Mouse (Mus musculus) stomach, embryonic 15.5 days (tissue): Measurements from ENCODE around the gene Spats2l. TPM values are rescaled to one million over a fixed set of nuclear protein-coding genes. Genes with fewer than 3 reads are reported as not detected.

Experiments
- ATAC-seq: fragments of 200-750 bp; cut with Nextera tagmentation; 2 replicates; pipeline ENCODE4 v1.8.0; 2017; ENCODE audit warnings: low read depth, moderate number of reproducible peaks, moderate TSS enrichment; ENCODE audit not compliant: insufficient read depth, low FRiP score
- H3K27ac ChIP-seq: fragments of 300-500 bp; sonication (generic); 2 replicates; pipeline ENCODE4 v1.5.1; 2015; ENCODE audit warnings: mild to moderate bottlenecking, inconsistent platforms
- H3K27me3 ChIP-seq: fragments of 300-500 bp; sonication (generic); replicated peaks from 2 replicates; pipeline ENCODE4 v1.6.1; 2015; ENCODE audit warnings: inconsistent platforms
- H3K36me3 ChIP-seq: fragments of 300-500 bp; sonication (generic); 2 replicates; pipeline ENCODE4 v1.6.1; 2015; ENCODE audit warnings: inconsistent platforms
- H3K4me1 ChIP-seq: fragments of 300-500 bp; sonication (generic); 2 replicates; pipeline ENCODE4 v1.6.1; 2015; ENCODE audit warnings: inconsistent platforms
- H3K4me2 ChIP-seq: fragments of 300-500 bp; sonication (generic); 2 replicates; pipeline ENCODE4 v1.6.1; 2015; ENCODE audit warnings: mild to moderate bottlenecking, inconsistent platforms
- H3K4me3 ChIP-seq: fragments of 300-500 bp; sonication (generic); replicated peaks from 2 replicates; pipeline ENCODE4 v1.5.1; 2015; ENCODE audit warnings: inconsistent platforms
- H3K9ac ChIP-seq: fragments of 300-500 bp; sonication (generic); 2 replicates; pipeline ENCODE4 v1.6.1; 2015; ENCODE audit warnings: inconsistent platforms
- H3K9me3 ChIP-seq: fragments of 300-500 bp; sonication (generic); 2 replicates; pipeline ENCODE4 v1.6.1; 2016; ENCODE audit warnings: inconsistent platforms
- WGBS: fragments of 180-500 bp; shearing (Covaris S2); methylation state at CpG from one replicate; pipeline ENCODE4 v1.1.7; 2015; 5-methylcytosine and 5-hydroxymethylcytosine counted together
- polyA plus RNA-seq: library from polyadenylated mRNA; unstranded; fragments of >200 nt; fragmentation: Nextera tagmentation; extraction: Ambion mirVana; gene quantifications from 2 replicates; pipeline ENCODE4 v1.2.1, GENCODE M21; 2015

Gene Spats2l
- polyA plus RNA-seq, 1 experiment from 2014 or later = 89.8 TPM

DNA sequence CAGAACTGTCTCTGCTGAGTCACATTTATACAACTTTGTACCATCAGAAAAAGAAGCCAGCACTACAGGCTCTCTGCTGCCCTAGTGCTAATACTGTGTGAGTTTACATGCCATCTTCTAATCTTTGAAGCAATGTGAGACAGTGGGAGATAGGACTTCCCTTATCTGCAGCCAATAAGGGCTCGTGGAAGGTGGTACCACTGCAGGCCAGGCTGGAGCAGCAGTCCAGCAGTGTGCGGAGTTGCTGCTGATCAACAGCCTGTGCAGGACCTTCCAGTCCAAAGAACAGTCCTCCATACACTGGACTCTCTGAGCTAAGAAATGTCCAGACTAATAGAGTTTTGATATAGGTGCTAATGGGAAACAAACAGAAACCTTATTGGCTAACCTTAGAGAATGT, 59.2 kb downstream of the Spats2l start:
- 71% methylated on average over 2 of the region's 2 CpGs for WGBS
- H3K9ac ChIP-seq = no peak overlapping the region
- ATAC-seq = peak; percentile 56; the same call in 1 of the 2 replicates

DNA sequence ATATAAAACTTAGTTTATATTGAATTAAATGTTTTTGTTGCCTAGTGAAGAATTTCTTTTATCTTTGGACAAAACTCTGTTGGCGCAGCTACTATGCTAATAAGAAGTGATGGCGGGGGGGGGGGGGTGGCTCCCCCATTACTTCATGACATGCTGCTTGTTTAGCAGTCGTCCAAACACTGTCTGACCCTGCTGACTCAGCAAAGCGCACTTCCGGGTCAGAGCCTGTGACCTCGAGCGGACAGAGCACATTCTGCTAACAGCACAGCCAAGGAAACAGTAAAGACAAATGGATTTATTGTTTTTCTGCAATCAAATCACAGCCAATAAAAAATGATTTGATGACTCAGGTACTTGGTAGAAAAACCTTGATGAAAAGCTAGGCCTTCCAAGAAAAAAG, 61.2 kb downstream of the Spats2l start:
- Histone ChIP-seq H3K9me3 (no peaks in the 10 kb centered on the region), H3K4me3 (no peak overlapping the region), H3K36me3 (no peaks in the 10 kb centered on the region), H3K4me2 (no peak overlapping the region), H3K9ac (no peak overlapping the region), H3K4me1 (no peaks in the 10 kb centered on the region), H3K27me3 (no peaks in the 10 kb centered on the region), H3K27ac (no peak overlapping the region)
- 41% methylated on average over 7 of the region's 7 CpGs for WGBS
- ATAC-seq = no peak

More for the DNA sequence above, 59.2 kb downstream of the Spats2l start:
- Histone ChIP-seq H3K27ac (no peak overlapping the region), H3K4me2 (no peak overlapping the region), H3K9me3 (no peaks in the 10 kb centered on the region), H3K27me3 (no peaks in the 10 kb centered on the region), H3K36me3 (no peaks in the 10 kb centered on the region), H3K4me3 (no peak overlapping the region), H3K4me1 (no peaks in the 10 kb centered on the region)

DNA sequence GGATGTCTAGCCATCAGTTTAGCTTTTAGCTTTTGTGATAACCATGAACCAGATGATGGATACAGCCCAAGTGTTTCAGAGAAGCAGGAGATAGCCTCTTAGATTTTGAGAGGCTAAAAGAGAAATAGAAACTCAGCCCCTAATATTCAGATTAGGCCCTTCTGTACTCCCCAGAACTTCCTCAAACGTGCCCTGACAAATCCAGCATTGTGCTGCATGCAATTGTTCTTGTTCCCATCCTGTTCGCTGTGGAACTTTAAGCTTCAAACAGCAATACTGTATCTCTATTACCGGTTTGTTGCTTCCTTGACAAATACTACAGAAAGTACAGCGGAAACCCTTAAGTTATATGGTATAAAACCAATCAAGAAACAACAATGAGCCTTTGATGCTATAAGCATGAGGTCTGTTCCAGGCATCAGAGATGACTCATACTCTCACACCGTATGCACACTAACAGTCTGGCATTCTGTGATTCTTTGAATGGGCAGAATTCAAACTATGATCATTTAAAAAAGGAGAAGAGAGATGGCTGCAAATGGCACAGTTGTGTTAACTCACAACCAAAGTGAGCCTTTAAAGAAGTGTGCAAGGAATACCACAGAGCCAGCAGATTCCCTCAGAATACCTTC, 62.8 kb downstream of the Spats2l start:
- H3K27me3 ChIP-seq = no peaks in the 10 kb centered on the region
- no peak overlapping the region for H3K4me3 ChIP-seq
- no peak overlapping the region for H3K9ac ChIP-seq
- no peaks in the 10 kb centered on the region for H3K9me3 ChIP-seq
- 74% methylated on average over 5 of the region's 5 CpGs for WGBS
- no peak for ATAC-seq
- no peak overlapping the region for H3K4me2 ChIP-seq
- H3K4me1 ChIP-seq = no peaks in the 10 kb centered on the region
- no peaks in the 10 kb centered on the region for H3K36me3 ChIP-seq
- no peak overlapping the region for H3K27ac ChIP-seq

DNA sequence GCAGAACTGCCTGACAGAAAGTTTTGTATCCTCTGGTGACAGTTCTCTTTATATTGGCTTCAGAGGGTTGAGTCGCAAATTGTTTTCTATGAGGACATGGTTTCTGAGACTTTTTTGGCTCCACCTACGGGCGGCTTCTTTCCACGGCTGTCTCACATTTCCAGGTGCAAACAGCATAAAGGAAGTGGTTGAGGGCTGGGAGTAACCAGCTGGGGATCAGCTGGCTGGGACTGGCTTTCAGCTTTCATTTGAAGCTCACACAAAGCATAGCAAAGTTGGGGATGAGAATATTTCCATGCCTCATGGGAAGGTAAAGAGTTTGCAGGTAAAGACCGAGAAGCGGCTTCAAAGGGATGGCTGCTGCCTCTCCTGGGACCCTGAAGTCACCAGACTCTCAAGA, 65.9 kb downstream of the Spats2l start:
- 69% methylated on average over 6 of the region's 6 CpGs for WGBS
- ATAC-seq = no peak
- no peaks in the 10 kb centered on the region for H3K4me1 ChIP-seq
- H3K27me3 ChIP-seq = no peaks in the 10 kb centered on the region
- no peak overlapping the region for H3K27ac ChIP-seq
- no peak overlapping the region for H3K9ac ChIP-seq
- H3K4me2 ChIP-seq = no peak overlapping the region
- H3K4me3 ChIP-seq = no peak overlapping the region
- H3K36me3 ChIP-seq = no peaks in the 10 kb centered on the region
- H3K9me3 ChIP-seq = no peaks in the 10 kb centered on the region

DNA sequence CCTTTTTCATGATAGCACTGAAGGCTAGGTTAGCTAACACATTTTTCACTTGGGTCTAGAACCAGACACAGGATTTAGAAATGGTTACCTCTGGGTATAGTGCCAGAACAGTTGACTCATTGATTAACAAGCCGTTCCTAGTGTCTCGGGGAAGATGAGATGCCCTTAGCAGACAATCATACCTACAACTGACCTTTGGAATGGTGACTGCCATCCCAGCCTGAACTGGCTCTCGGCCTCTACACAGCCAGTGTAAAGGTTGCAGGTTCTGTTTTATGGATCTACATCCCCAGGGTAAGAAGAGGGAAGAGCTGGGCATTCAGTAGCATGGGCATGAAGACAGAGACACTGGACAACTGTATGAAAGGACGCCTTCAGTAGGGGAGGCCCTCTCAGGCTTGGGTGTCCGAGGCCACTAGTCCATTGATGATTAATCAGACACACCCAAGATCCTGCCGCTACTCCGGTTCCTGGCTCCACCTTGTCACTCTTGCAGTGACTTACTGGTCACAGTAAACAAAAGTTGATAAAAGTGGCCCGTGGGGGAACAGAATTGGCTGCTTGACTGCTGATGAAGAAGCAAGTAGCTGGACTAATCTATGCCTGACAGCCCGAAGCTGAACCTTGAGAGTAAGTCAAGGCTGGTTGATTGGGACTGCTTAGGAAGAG, 71.2 kb downstream of the Spats2l start:
- WGBS = 68% methylated on average over 9 of the region's 9 CpGs
- no peak overlapping the region for H3K9ac ChIP-seq
- H3K36me3 ChIP-seq = no peaks in the 10 kb centered on the region
- H3K9me3 ChIP-seq = no peaks in the 10 kb centered on the region
- H3K4me3 ChIP-seq = no peak overlapping the region
- H3K4me2 ChIP-seq = no peak overlapping the region
- no peaks in the 10 kb centered on the region for H3K27me3 ChIP-seq
- H3K27ac ChIP-seq = no peak overlapping the region
- no peaks in the 10 kb centered on the region for H3K4me1 ChIP-seq
- peak; percentile 45 for ATAC-seq

DNA sequence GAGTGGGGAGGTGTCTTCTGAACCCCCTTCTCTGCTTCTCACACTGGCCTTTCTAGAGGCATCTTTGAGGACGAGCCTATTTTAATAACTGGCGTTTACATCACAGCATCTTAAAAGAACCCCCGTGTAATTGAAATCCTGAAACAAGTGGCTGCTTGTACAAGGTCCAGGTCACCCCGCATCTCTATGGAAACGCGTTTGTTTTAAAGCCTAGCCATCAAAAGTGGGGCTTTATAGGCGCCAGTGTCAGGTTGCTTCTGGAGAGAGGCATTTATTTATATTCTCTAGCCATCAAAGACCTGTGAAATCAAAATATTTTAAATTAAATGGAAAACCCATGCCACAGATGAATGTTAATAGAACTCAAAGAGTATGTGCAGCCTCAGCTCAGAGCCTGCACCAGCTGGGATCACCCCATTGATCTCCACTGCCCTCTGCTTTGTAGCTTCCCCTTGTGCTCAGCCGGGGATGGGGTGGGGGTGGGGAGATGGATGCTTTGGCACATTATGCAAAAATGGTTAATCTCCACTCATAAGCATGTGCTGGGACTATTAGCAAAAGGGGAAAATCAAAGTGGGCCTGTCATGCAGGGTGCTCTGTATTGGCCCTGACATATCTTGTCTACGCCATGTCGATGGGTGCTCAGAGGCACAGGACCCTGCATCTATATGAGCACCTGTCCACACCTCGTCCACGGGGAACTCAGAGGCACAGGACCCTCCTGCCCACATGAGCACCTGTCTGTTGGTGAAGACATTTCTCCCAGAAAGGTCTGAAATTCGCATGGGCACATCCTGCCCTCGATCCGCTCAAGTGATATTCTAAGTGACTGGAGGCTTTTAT, 73.1 kb downstream of the Spats2l start:
- WGBS = 47% methylated on average over 15 of the region's 15 CpGs
- no peak overlapping the region for H3K27ac ChIP-seq

DNA sequence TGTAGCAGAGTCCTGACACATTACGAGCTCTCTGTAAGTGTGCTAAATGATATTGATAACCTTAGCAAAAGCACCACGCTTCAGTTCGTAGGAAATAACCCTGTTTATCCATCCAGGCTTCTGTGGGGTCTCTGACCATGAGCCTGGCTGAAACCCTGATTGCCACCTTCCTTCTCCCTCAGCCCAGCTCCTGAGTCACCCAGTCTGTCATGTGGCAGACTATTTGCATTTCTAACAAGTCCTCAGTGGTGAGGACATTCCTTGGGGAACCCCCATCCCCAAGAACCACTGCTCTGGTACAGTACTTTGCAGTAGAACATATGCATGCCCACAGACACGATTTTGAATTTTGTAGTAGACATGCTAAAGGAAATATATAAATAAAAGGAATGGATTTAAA, 75.1 kb downstream of the Spats2l start:
- H3K4me3 ChIP-seq = no peak overlapping the region
- no peaks in the 10 kb centered on the region for H3K27me3 ChIP-seq
- ATAC-seq = no peak
- no peak overlapping the region for H3K27ac ChIP-seq
- no peaks in the 10 kb centered on the region for H3K9me3 ChIP-seq
- H3K4me1 ChIP-seq = no peaks in the 10 kb centered on the region
- H3K4me2 ChIP-seq = no peak overlapping the region
- H3K9ac ChIP-seq = no peak overlapping the region
- WGBS = 80% methylated on average over 4 of the region's 4 CpGs
- H3K36me3 ChIP-seq = no peaks in the 10 kb centered on the region

More for the DNA sequence above, 73.1 kb downstream of the Spats2l start:
- Histone ChIP-seq H3K9me3 (no peaks in the 10 kb centered on the region), H3K9ac (no peak overlapping the region), H3K27me3 (no peaks in the 10 kb centered on the region), H3K4me3 (no peak overlapping the region), H3K4me2 (no peak overlapping the region), H3K4me1 (no peaks in the 10 kb centered on the region), H3K36me3 (no peaks in the 10 kb centered on the region)
- no peak for ATAC-seq

DNA sequence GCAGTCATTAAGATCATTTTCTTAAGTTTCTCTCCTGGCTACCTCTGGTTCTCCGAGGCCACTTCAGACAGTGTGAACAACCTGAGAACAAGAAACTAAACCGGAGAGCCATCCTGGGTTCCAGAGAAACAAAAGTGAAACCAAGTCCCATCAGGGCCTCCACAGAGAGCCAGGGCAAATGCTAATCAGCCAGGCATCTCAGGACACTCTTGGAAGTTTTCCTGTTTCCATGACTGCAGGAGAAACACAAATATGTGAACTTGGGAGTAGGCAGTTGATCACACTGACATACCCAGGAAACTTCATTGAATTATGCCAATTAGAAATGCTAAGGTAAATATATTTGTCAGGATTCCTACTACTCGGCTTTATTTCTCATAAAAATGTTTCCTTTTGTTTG, 76.0 kb downstream of the Spats2l start:
- H3K9ac ChIP-seq = no peak overlapping the region
- WGBS = 64% methylated on average over 3 of the region's 3 CpGs
- H3K4me1 ChIP-seq = no peaks in the 10 kb centered on the region
- ATAC-seq = no peak
- H3K27ac ChIP-seq = no peak overlapping the region
- H3K27me3 ChIP-seq = no peaks in the 10 kb centered on the region
- no peaks in the 10 kb centered on the region for H3K9me3 ChIP-seq
- no peak overlapping the region for H3K4me3 ChIP-seq
- H3K36me3 ChIP-seq = no peaks in the 10 kb centered on the region
- H3K4me2 ChIP-seq = no peak overlapping the region

DNA sequence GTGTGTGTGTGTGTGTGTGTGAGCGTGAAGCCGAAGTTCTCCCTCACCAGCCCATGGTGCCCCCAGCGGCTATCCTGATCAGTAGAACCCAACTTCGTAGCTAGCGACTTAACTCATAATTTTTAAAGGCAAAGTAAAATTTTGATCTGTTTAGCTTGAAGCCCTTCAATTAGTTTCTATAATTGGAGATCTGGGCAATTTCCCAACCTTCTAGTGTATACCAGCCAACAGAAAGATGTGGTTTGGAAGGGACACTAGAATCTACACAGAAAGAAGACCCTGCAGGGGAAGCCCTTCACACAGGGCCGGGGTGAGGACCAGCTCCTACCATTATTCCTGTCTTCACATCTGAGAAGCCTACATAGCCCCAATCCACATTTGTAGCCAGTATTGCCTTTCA, 77.9 kb downstream of the Spats2l start:
- Histone ChIP-seq H3K4me3 (no peak overlapping the region), H3K4me2 (no peak overlapping the region), H3K4me1 (no peaks in the 10 kb centered on the region), H3K27ac (peak overlapping the region; percentile 31; the same call in 1 of the 2 replicates), H3K36me3 (no peaks in the 10 kb centered on the region), H3K9ac (no peak overlapping the region), H3K9me3 (no peaks in the 10 kb centered on the region), H3K27me3 (no peaks in the 10 kb centered on the region)
- WGBS = 83% methylated on average over 6 of the region's 6 CpGs
- no peak for ATAC-seq

DNA sequence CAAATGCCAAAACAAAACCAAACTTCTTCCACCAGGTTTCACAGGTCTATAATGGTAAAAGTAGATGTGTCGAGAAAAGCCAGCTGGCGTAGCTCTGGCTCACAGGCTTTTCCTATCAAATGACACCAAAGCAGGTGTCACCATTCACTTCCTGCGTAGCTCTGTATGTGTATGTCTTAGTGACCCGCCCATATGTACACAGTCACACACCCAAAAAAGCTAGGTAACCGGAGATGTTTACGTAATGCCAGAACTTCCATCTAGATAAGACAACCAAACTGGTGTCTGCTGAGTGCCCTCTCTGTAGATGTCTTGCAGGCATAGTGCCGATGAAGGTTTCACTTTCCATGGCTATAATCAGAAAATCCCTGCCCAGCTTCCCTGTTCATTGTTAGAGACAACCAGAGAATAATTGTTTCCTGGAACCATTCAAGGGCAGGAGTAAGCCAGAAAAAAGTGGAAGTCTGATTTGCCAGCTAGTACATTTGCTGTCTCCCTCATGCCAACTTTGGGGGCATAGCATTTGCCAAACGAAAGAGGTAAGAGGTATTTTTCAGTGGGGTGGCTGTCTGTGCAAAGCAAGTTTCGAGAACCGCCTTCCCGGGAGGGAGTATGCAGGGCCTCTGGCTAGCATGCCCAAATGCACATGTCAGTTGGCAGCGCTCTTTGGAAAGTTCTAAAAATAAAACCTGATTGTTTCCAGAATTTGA, 78.8 kb downstream of the Spats2l start:
- H3K27me3 ChIP-seq = no peaks in the 10 kb centered on the region
- no peak overlapping the region; the same call in 1 of the 2 replicates for H3K4me3 ChIP-seq
- H3K9ac ChIP-seq = no peak overlapping the region
- peak overlapping the region; percentile 31; the same call in 1 of the 2 replicates for H3K27ac ChIP-seq
- no peaks in the 10 kb centered on the region for H3K36me3 ChIP-seq
- ATAC-seq = peak; percentile 56; the same call in 1 of the 2 replicates
- peak overlapping the region; percentile 14 for H3K4me2 ChIP-seq
- no peaks in the 10 kb centered on the region for H3K4me1 ChIP-seq
- no peaks in the 10 kb centered on the region for H3K9me3 ChIP-seq
- WGBS = 46% methylated on average over 12 of the region's 12 CpGs

DNA sequence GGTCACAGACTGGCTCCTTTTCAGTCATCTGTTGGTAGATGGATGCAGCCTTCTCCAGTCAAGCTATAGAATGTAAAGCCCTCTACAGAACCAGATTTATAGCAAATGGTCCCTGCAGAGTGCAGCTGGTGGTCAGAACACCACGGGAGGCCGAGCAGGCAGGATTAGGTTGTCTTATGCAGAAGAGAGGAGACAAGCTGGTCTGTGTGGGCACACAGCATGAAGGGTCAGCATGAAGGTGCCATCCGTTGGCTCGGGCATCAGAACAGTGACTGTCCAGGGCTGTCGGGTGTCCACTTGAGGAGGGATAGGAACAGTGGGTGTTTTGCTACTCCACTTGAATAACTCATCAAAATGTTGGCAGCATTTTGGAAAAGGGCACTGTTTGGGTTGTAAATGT, 83.8 kb downstream of the Spats2l start:
- ATAC-seq = no peak
- H3K27me3 ChIP-seq = no peaks in the 10 kb centered on the region
- 68% methylated on average over 5 of the region's 5 CpGs for WGBS
- no peaks in the 10 kb centered on the region for H3K9me3 ChIP-seq
- no peak overlapping the region for H3K27ac ChIP-seq
- no peak overlapping the region for H3K9ac ChIP-seq
- no peak overlapping the region for H3K4me2 ChIP-seq
- H3K4me1 ChIP-seq = no peaks in the 10 kb centered on the region
- H3K36me3 ChIP-seq = no peaks in the 10 kb centered on the region
- no peak overlapping the region for H3K4me3 ChIP-seq
